Mouse (Mus musculus): ENCODE results near the gene Mknk1.

The Mknk1 gene

GRCm38 (mm10) chr4:115838696-115839641 is at the start of gene Mknk1:
TSS of gene Mknk1 (plus strand) at chr4:115839198.
- ATAC-seq (ENCODE audit: low TSS enrichment), result peak; percentile 97

DNA sequence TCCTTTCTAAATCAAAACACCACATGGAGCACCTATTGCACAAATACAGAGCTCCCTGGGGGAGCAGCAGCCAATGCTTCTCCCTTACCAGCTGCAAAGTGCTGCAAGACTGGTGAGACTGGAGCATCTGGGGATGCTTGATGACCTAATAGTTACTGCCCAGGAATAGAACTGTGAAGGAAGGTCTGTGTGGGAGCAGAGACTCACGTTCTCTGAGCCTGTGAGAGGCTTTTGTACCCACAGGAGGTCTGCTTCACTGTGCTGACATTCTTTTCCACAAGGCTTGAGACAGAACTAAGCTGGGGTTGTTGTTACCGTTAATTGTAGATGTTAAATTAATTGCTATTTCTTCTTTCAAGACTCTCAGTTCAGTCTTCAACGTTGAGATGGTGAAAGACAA is 48.1 kb upstream of the Mknk1 start:
- peak; percentile 67 for ATAC-seq (ENCODE audit: low TSS enrichment)

- ATAC-seq (ENCODE audit: low TSS enrichment), result no peak
Observed at GRCm38 (mm10) chr4:115795360-115795759, 43.6 kb upstream of the Mknk1 start.

- no peak for ATAC-seq (ENCODE audit: low TSS enrichment)
Observed at GRCm38 (mm10) chr4:115799981-115800380, 39.0 kb upstream of the Mknk1 start.

GRCm38 (mm10) chr4:115812326-115812725 is 26.7 kb upstream of the Mknk1 start:
- ATAC-seq (ENCODE audit: low TSS enrichment), result no peak

- ATAC-seq (ENCODE audit: low TSS enrichment), result no peak
Observed at GRCm38 (mm10) chr4:115815606-115816005, 23.4 kb upstream of the Mknk1 start.

- ATAC-seq (ENCODE audit: low TSS enrichment), result no peak
Observed at GRCm38 (mm10) chr4:115820199-115820598, 18.8 kb upstream of the Mknk1 start.

GRCm38 (mm10) chr4:115820944-115821343 is 18.1 kb upstream of the Mknk1 start:
- ATAC-seq (ENCODE audit: low TSS enrichment), result no peak

GRCm38 (mm10) chr4:115821431-115821830 is 17.6 kb upstream of the Mknk1 start:
- ATAC-seq (ENCODE audit: low TSS enrichment), result no peak

DNA sequence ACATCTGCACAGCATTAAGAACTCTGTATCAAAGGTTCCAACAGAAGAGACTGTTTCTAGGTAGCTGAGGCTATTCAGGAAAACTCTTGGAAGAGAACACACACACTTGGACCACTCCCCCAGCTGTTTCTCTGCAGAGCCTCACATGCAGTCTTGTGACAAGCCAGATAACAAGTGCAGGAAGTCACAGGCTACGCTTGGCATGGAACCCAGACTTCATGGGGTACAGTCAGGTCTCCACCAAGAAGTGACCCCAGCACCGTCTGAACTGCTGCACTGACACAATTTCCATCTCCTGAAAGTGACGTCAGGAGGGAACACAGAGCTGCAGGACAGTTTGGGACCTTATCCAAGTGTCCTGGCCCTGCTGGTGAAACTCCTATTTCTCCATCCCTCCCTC is 17.1 kb upstream of the Mknk1 start:
- ATAC-seq (ENCODE audit: low TSS enrichment), result no peak

- peak; percentile 11; the same call in 1 of the 2 replicates for ATAC-seq (ENCODE audit: low TSS enrichment)
Observed at GRCm38 (mm10) chr4:115824178-115824577, 14.8 kb upstream of the Mknk1 start.

GRCm38 (mm10) chr4:115825271-115825670 is 13.7 kb upstream of the Mknk1 start:
- ATAC-seq (ENCODE audit: low TSS enrichment), result no peak

- no peak for ATAC-seq (ENCODE audit: low TSS enrichment)
Observed at GRCm38 (mm10) chr4:115827066-115827465, 11.9 kb upstream of the Mknk1 start.

DNA sequence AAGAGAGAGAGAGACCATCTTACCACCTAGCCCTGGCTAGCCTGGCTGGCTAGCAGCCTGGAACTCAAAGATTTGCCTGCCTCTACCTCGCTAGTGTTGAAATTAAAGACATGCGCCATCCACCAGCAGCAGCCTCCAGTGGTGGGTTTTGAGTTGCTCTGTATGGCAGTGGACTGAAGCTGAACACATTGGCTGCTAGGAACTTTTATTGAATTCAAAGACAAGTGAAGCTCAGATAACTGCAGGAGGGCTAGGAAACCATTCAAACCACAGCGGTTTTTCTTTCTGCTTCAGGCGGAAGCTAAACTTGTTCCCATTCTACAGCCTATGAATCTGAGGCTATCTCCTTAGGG is 11.5 kb upstream of the Mknk1 start:
- ATAC-seq (ENCODE audit: low TSS enrichment), result no peak

GRCm38 (mm10) chr4:115827888-115828571 is 11.0 kb upstream of the Mknk1 start, which contains the start of gene Mob3c:
TSS of gene Mob3c (plus strand) at chr4:115828092.
- peak; percentile 79 for ATAC-seq (ENCODE audit: low TSS enrichment)

DNA sequence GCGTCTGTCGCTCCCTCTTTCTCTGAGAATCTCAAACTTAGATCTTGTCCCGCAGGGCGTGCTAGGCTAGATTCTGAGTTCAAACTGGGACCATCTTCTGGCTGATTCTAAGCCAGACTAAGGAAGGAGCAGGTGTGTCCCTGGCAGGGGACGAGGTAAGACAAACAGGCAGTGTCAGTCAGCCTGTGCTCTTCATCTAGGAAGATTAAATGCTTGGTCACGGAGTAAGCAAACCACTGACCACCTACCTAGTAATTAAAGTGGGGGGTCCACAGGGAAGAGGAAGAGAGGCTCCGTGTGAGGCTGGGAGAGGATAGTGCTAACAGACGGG is 10.5 kb upstream of the Mknk1 start:
- no peak for ATAC-seq (ENCODE audit: low TSS enrichment)

GRCm38 (mm10) chr4:115830491-115830890 is 8.5 kb upstream of the Mknk1 start:
- no peak for ATAC-seq (ENCODE audit: low TSS enrichment)

- ATAC-seq (ENCODE audit: low TSS enrichment), result no peak
Observed at GRCm38 (mm10) chr4:115831221-115831620, 7.8 kb upstream of the Mknk1 start.

GRCm38 (mm10) chr4:115832040-115832439 is 7.0 kb upstream of the Mknk1 start:
- ATAC-seq (ENCODE audit: low TSS enrichment), result no peak

- ATAC-seq (ENCODE audit: low TSS enrichment), result no peak
Observed at GRCm38 (mm10) chr4:115835576-115835975, 3.4 kb upstream of the Mknk1 start.

GRCm38 (mm10) chr4:115838196-115838595 is 802 bp upstream of the Mknk1 start:
- no peak for ATAC-seq (ENCODE audit: low TSS enrichment)

- ATAC-seq (ENCODE audit: low TSS enrichment), result no peak
Observed at GRCm38 (mm10) chr4:115839956-115840355, 958 bp downstream of the Mknk1 start.

- ATAC-seq (ENCODE audit: low TSS enrichment), result no peak
Observed at GRCm38 (mm10) chr4:115840842-115841241, 1.8 kb downstream of the Mknk1 start.
